Mouse (Mus musculus) left cerebral cortex, adult 9 months (tissue): Measurements from ENCODE around the gene Maco1.
A peak's percentile ranks its signal among the peaks of the same experiment; 100 is the strongest.

ENCODE experiments used
- DNase-seq, 2 experiments: peaks; one replicate each; pipeline ENCODE4 v3.0.0; 2022; ENCODE audit warnings: low spot score in 2 of 2

Maco1 gene

GRCm38 (mm10) chr4:134853259-134853636 lies at the start of gene Maco1:
TSS of gene Maco1 (minus strand) at chr4:134853345.
- DNase-seq = peak; percentile 99 to 100

GRCm38 (mm10) chr4:134901126-134901525 lies 48.0 kb upstream of the Maco1 start:
- DNase-seq = no peak

- no peak for DNase-seq
These were observed 44.1 kb upstream of the Maco1 start for GRCm38 (mm10) chr4:134897256-134897655.

- DNase-seq = peak in 1 of 2 experiments; percentile 71
These were observed 39.0 kb upstream of the Maco1 start for GRCm38 (mm10) chr4:134892096-134892495.

- no peak for DNase-seq
These were observed 31.2 kb upstream of the Maco1 start for GRCm38 (mm10) chr4:134884364-134884763.

GRCm38 (mm10) chr4:134883808-134884207 lies 30.7 kb upstream of the Maco1 start:
- DNase-seq = peak in 1 of 2 experiments; percentile 14

GRCm38 (mm10) chr4:134883266-134883665 lies 30.1 kb upstream of the Maco1 start:
- no peak for DNase-seq

- DNase-seq = no peak
These were observed 26.9 kb upstream of the Maco1 start for GRCm38 (mm10) chr4:134880041-134880440.

GRCm38 (mm10) chr4:134879410-134879981 lies 26.4 kb upstream of the Maco1 start:
- DNase-seq = peak in 1 of 2 experiments; percentile 68

GRCm38 (mm10) chr4:134876171-134876570 lies 23.0 kb upstream of the Maco1 start:
- DNase-seq = no peak

- no peak for DNase-seq
These were observed 18.8 kb upstream of the Maco1 start for GRCm38 (mm10) chr4:134871950-134872349.

GRCm38 (mm10) chr4:134871477-134871876 lies 18.3 kb upstream of the Maco1 start:
- no peak for DNase-seq

GRCm38 (mm10) chr4:134869815-134870375 lies 16.8 kb upstream of the Maco1 start:
- no peak for DNase-seq

GRCm38 (mm10) chr4:134869068-134869730 lies 16.1 kb upstream of the Maco1 start:
- no peak for DNase-seq

- no peak for DNase-seq
These were observed 15.3 kb upstream of the Maco1 start for GRCm38 (mm10) chr4:134868490-134868889.

GRCm38 (mm10) chr4:134868065-134868464 lies 14.9 kb upstream of the Maco1 start:
- DNase-seq = no peak

GRCm38 (mm10) chr4:134867661-134868060 lies 14.5 kb upstream of the Maco1 start:
- no peak for DNase-seq

GRCm38 (mm10) chr4:134867213-134867612 lies 14.1 kb upstream of the Maco1 start:
- no peak for DNase-seq

GRCm38 (mm10) chr4:134865789-134866188 lies 12.6 kb upstream of the Maco1 start:
- DNase-seq = no peak

- no peak for DNase-seq
These were observed 12.2 kb upstream of the Maco1 start for GRCm38 (mm10) chr4:134865340-134865739.

- no peak for DNase-seq
These were observed 11.0 kb upstream of the Maco1 start, which contains the start of gene Rhd for GRCm38 (mm10) chr4:134863937-134864729. TSS of gene Rhd (plus strand) at chr4:134864536.

- no peak for DNase-seq
These were observed 9.9 kb upstream of the Maco1 start for GRCm38 (mm10) chr4:134862996-134863395.
